Mouse (Mus musculus) neural tube, embryonic 14.5 days (tissue): Measurements from ENCODE around the gene Abcg4. TPM values are rescaled to one million over a fixed set of nuclear protein-coding genes. Genes with fewer than 3 reads are reported as not detected.

Experiments used
- ATAC-seq: fragments of 200-750 bp; cut with Nextera tagmentation; 2 replicates; pipeline ENCODE4 v1.8.0; 2017; ENCODE audit warnings: low read depth, mild to moderate bottlenecking, moderate TSS enrichment, moderate library complexity
- H3K27ac ChIP-seq: fragments of 300-500 bp; sonication (generic); 2 replicates; pipeline ENCODE4 v1.5.1; 2014; ENCODE audit warnings: low read depth, mild to moderate bottlenecking, control low read depth, low read length, moderate library complexity, mixed read lengths
- H3K27me3 ChIP-seq: fragments of 300-500 bp; sonication (generic); 2 replicates; pipeline ENCODE4 v1.6.1; 2014; ENCODE audit warnings: low read length; ENCODE audit not compliant: control insufficient read depth, insufficient read depth
- H3K36me3 ChIP-seq: fragments of 300-500 bp; sonication (generic); 2 replicates; pipeline ENCODE4 v1.6.1; 2014; ENCODE audit warnings: low read length, mixed read lengths; ENCODE audit not compliant: control insufficient read depth, insufficient read depth
- H3K4me1 ChIP-seq: fragments of 300-500 bp; sonication (generic); 2 replicates; pipeline ENCODE4 v1.6.1; 2014; ENCODE audit warnings: low read length; ENCODE audit not compliant: control insufficient read depth, insufficient read depth
- H3K4me2 ChIP-seq: fragments of 300-500 bp; sonication (generic); 2 replicates; pipeline ENCODE4 v1.6.1; 2014; ENCODE audit warnings: mild to moderate bottlenecking, low read depth, low read length, control low read depth
- H3K4me3 ChIP-seq: fragments of 300-500 bp; sonication (generic); 2 replicates; pipeline ENCODE4 v1.5.1; 2014; ENCODE audit warnings: low read depth, low read length, control low read depth, mixed read lengths
- H3K9ac ChIP-seq: fragments of 300-500 bp; sonication (generic); replicated peaks from 2 replicates; pipeline ENCODE4 v1.6.1; 2014; ENCODE audit warnings: low read depth, mild to moderate bottlenecking, control low read depth, low read length, mixed read lengths
- H3K9me3 ChIP-seq: fragments of 300-500 bp; sonication (generic); 2 replicates; pipeline ENCODE4 v1.6.1; 2016; ENCODE audit warnings: low read length; ENCODE audit not compliant: control insufficient read depth
- WGBS: fragments of 180-500 bp; shearing (Covaris S2); extraction: QIAGEN DNeasy Blood & Tissue Kit; methylation state at CpG from one replicate; pipeline ENCODE4 v1.1.7; 2014; 5-methylcytosine and 5-hydroxymethylcytosine counted together
- microRNA-seq: library from miRNA; unstranded; fragments of <30 nt; microRNA quantifications from one replicate; pipeline ENCODE4, GENCODE M21; 2016
- polyA plus RNA-seq: library from polyadenylated mRNA; unstranded; fragments of >200 nt; fragmentation: Nextera tagmentation; extraction: Ambion mirVana; gene quantifications from 2 replicates; pipeline ENCODE4 v1.2.1, GENCODE M21; 2014

Abcg4 gene
- polyA plus RNA-seq, 1 experiment from 2014 or later = 25.0 TPM

- H3K27ac ChIP-seq = no peak overlapping the region
These were observed 56.8 kb downstream of the Abcg4 start for GRCm38 (mm10) chr9:44231609-44232008.

GRCm38 (mm10) chr9:44225993-44226392 lies 62.4 kb downstream of the Abcg4 start:
- 57% methylated on average over 6 of the region's 6 CpGs for WGBS

More at GRCm38 (mm10) chr9:44231609-44232008, 56.8 kb downstream of the Abcg4 start:
- H3K36me3 ChIP-seq = no peaks in the 10 kb centered on the region
- peaks cover 13% of the 10 kb centered on the region for H3K4me1 ChIP-seq
- no peak overlapping the region for H3K4me2 ChIP-seq
- H3K4me3 ChIP-seq = no peak overlapping the region
- no peaks in the 10 kb centered on the region for H3K27me3 ChIP-seq
- no peaks in the 10 kb centered on the region for H3K9me3 ChIP-seq
- no peak for ATAC-seq
- no peak overlapping the region for H3K9ac ChIP-seq

More at GRCm38 (mm10) chr9:44225993-44226392, 62.4 kb downstream of the Abcg4 start:
- no peaks in the 10 kb centered on the region for H3K36me3 ChIP-seq
- H3K27me3 ChIP-seq = no peaks in the 10 kb centered on the region
- no peak overlapping the region for H3K9ac ChIP-seq
- no peak overlapping the region for H3K4me2 ChIP-seq
- no peaks in the 10 kb centered on the region for H3K4me1 ChIP-seq
- no peak overlapping the region for H3K4me3 ChIP-seq
- no peaks in the 10 kb centered on the region for H3K9me3 ChIP-seq
- no peak for ATAC-seq
- no peak overlapping the region for H3K27ac ChIP-seq

Small RNAs within 50 kb of the gene (microRNA-seq; reads per million reads assigned to microRNA genes)
- not detected for gene Gm44335

Other genes with a start within 250 kb of the Abcg4 start
- gene Thy1, start 245.2 kb downstream of the Abcg4 start, polyA plus RNA-seq = 4.6 and 11.6 TPM in 2 replicates
- gene Usp2, start 221.6 kb downstream of the Abcg4 start, polyA plus RNA-seq = 9.4 and 11.7 TPM in 2 replicates
- not detected in 2 replicates for gene Mfrp, start 186.9 kb downstream of the Abcg4 start, polyA plus RNA-seq
- 6.7 and 8.0 TPM in 2 replicates for gene C1qtnf5, start 181.4 kb downstream of the Abcg4 start, polyA plus RNA-seq
- gene Gm49380, start 175.1 kb downstream of the Abcg4 start, polyA plus RNA-seq = 0.08 and 0.10 TPM in 2 replicates
- gene Rnf26, start 175.1 kb downstream of the Abcg4 start, polyA plus RNA-seq = 28.9 and 32.6 TPM in 2 replicates
- 9.0 and 23.0 TPM in 2 replicates for gene Mcam, start 154.1 kb downstream of the Abcg4 start, polyA plus RNA-seq
- gene Cbl, start 54.6 kb downstream of the Abcg4 start, polyA plus RNA-seq = 19.7 and 22.6 TPM in 2 replicates
- gene Ccdc153, start 47.9 kb downstream of the Abcg4 start, polyA plus RNA-seq = not detected in 2 replicates
- gene Pdzd3, start 37.1 kb downstream of the Abcg4 start, polyA plus RNA-seq = 0.12 and 0.23 TPM in 2 replicates
- 3.7 and 4.5 TPM in 2 replicates for gene Nlrx1, start 20.0 kb downstream of the Abcg4 start, polyA plus RNA-seq
- gene Hinfp, start 17.1 kb upstream of the Abcg4 start, polyA plus RNA-seq = 21.9 and 23.2 TPM in 2 replicates
- 19.0 and 21.9 TPM in 2 replicates for gene C2cd2l, start 31.7 kb upstream of the Abcg4 start, polyA plus RNA-seq
- 35.3 and 35.9 TPM in 2 replicates for gene Dpagt1, start 37.4 kb upstream of the Abcg4 start, polyA plus RNA-seq
- 92.3 and 94.3 TPM in 2 replicates for gene H2afx, start 46.1 kb upstream of the Abcg4 start, polyA plus RNA-seq
- 58.3 and 58.4 TPM in 2 replicates for gene Hmbs, start 55.6 kb upstream of the Abcg4 start, polyA plus RNA-seq
- gene Vps11, start 73.1 kb upstream of the Abcg4 start, polyA plus RNA-seq = 34.4 and 43.4 TPM in 2 replicates
- 20.7 and 27.0 TPM in 2 replicates for gene Hyou1, start 90.9 kb upstream of the Abcg4 start, polyA plus RNA-seq
- gene Slc37a4, start 108.2 kb upstream of the Abcg4 start, polyA plus RNA-seq = 70.9 and 78.8 TPM in 2 replicates
- 1,180 and 1,219 TPM in 2 replicates for gene Rps25, start 118.5 kb upstream of the Abcg4 start, polyA plus RNA-seq
- gene Trappc4, start 119.0 kb upstream of the Abcg4 start, polyA plus RNA-seq = 305 and 308 TPM in 2 replicates
- gene Ccdc84, start 130.0 kb upstream of the Abcg4 start, polyA plus RNA-seq = 31.1 and 34.5 TPM in 2 replicates
- not detected in 2 replicates for gene Foxr1, start 152.5 kb upstream of the Abcg4 start, polyA plus RNA-seq
- not detected in 2 replicates for gene Upk2, start 166.4 kb upstream of the Abcg4 start, polyA plus RNA-seq
- 11.5 and 12.3 TPM in 2 replicates for gene Bcl9l, start 194.2 kb upstream of the Abcg4 start, polyA plus RNA-seq